Mouse (Mus musculus) brain, embryonic 14.5 days (tissue): ENCODE measurements around the gene Gucd1.

Experiments used
- CTCF ChIP-seq: fragments of 200-500 bp; IDR thresholded peaks from 2 replicates; pipeline ENCODE4 v1.5.1; 2012; ENCODE audit warnings: inconsistent platforms, mild to moderate bottlenecking, moderate library complexity, borderline replicate concordance; ENCODE audit not compliant: insufficient read depth, insufficient read length; ENCODE audit errors: extremely low read depth
- POLR2A ChIP-seq: fragments of 200-500 bp; IDR thresholded peaks from 2 replicates; pipeline ENCODE4 v1.6.1; 2012; ENCODE audit warnings: mild to moderate bottlenecking, inconsistent platforms, borderline replicate concordance; ENCODE audit not compliant: poor library complexity, insufficient read depth, insufficient read length, severe bottlenecking; ENCODE audit errors: extremely low read depth

DNA sequence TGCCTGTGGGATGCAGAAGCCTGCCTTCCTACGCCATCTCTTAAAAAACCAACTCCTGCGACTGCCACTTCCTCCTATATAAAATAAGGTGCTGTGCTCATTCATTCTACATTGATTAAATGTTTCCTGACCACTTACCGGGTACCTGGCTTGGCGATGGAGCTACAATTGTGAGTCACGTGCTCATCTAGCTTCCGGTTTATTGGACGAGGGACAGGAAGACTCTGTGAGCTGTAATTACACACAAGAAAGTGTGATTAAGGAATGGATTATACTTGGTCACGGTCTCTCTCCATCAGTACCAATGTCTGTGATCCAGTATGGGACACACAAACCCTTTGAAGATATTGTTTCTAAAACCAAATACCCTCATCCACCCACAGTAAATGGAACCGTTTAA, 153.0 kb downstream of the Gucd1 start:
- no peak for TF ChIP-seq POLR2A
- no peak for TF ChIP-seq CTCF
